Mouse (Mus musculus) MEL (cell line): ENCODE data around the gene Ncam1.

Experiments used
- CTCF ChIP-seq, 3 experiments: IDR thresholded peaks in 2 of 3; conservative IDR thresholded peaks in 1 of 3; 2 replicates each; pipeline ENCODE4 v1.5.1; 2011 to 2012; ENCODE audit warnings: low read length in 3 of 3, low read depth in 2 of 3, mild to moderate bottlenecking in 2 of 3, improper control_type of control experiment in 1 of 3, inconsistent platforms in 1 of 3, mixed read lengths in 1 of 3, moderate library complexity in 1 of 3; ENCODE audit not compliant: control insufficient read depth in 1 of 3, insufficient read depth in 1 of 3, poor library complexity in 1 of 3, severe bottlenecking in 1 of 3
- NELFE ChIP-seq: IDR thresholded peaks from 2 replicates; pipeline ENCODE4 v1.6.1; 2011; ENCODE audit warnings: low read depth, low read length, improper control_type of control experiment
- POLR2A ChIP-seq, 2 experiments: IDR thresholded peaks; 2 replicates each; pipeline ENCODE4 v1.6.1; 2011 to 2012; ENCODE audit warnings: low read length in 2 of 2, mild to moderate bottlenecking in 2 of 2, control low read depth in 1 of 2, improper control_type of control experiment in 1 of 2, low read depth in 1 of 2, moderate library complexity in 1 of 2; ENCODE audit not compliant: control insufficient read depth in 1 of 2, insufficient read depth in 1 of 2, poor library complexity in 1 of 2
- TAL1 ChIP-seq: IDR thresholded peaks from 2 replicates; pipeline ENCODE4 v1.6.1; 2012; ENCODE audit warnings: mild to moderate bottlenecking, inconsistent platforms, low read length, moderate library complexity, mixed read lengths
- ZNF384 ChIP-seq: IDR thresholded peaks from 2 replicates; pipeline ENCODE4 v1.6.1; 2012; ENCODE audit warnings: low read depth, mild to moderate bottlenecking, inconsistent platforms, low read length, improper control_type of control experiment

- no peak for TF ChIP-seq POLR2A (IDR thresholded peaks at IDR 0.05; ENCODE audit: control insufficient read depth in 1 of 2, insufficient read depth in 1 of 2, low read depth in 1 of 2, low read length in 2 of 2, poor library complexity in 1 of 2)
- no peak for TF ChIP-seq ZNF384
- no peak for TF ChIP-seq CTCF (IDR thresholded peaks at IDR 0.05 in 2 of 3, conservative IDR thresholded peaks at IDR 0.05 in 1 of 3; ENCODE audit: control insufficient read depth in 1 of 3, insufficient read depth in 1 of 3, low read depth in 2 of 3, low read length in 3 of 3, poor library complexity in 1 of 3, severe bottlenecking in 1 of 3)
- no peak for TF ChIP-seq TAL1
- no peak for TF ChIP-seq NELFE
Measured at GRCm38 (mm10) chr9:49499878-49500277, 298.8 kb downstream of the Ncam1 start.
